Mouse (Mus musculus) gastrocnemius, postnatal 36 days (tissue): ENCODE data around the gene Cplx2. TPM values are rescaled to one million over a fixed set of nuclear protein-coding genes. Genes with fewer than 3 reads are reported as not detected.

ENCODE experiments used
- DNase-seq, 2 experiments: peaks; one replicate each; pipeline ENCODE4 v3.0.0; 2022
- intact Hi-C: fragments of 180-260 bp; cut with DNase I; formaldehyde crosslinking; loops from one replicate; pipeline ENCODE4 v1.15.1; 2025
- long read RNA-seq, 2 experiments: library from polyadenylated mRNA; stranded (forward); transcript quantifications; one replicate each; pipeline ENCODE4 v2.0.0; 2021
- total RNA-seq, 2 experiments: library from RNA; stranded (reverse); gene quantifications; 2 replicates each; pipeline ENCODE4 v1.2.3; 2021

Cplx2 gene
- total RNA-seq, result 1 to 10 TPM; 1.0 to 1.1 TPM
- long read RNA-seq, experiment 1, partial matches to known transcripts, result 0 of 1 reads
- long read RNA-seq, experiment 1, other reads (novel, unspliced or antisense), result 1 of 1 reads
- long read RNA-seq, experiment 2, partial matches to known transcripts, result 0 of 1 reads
- long read RNA-seq, experiment 2, other reads (novel, unspliced or antisense), result 1 of 1 reads

DNA sequence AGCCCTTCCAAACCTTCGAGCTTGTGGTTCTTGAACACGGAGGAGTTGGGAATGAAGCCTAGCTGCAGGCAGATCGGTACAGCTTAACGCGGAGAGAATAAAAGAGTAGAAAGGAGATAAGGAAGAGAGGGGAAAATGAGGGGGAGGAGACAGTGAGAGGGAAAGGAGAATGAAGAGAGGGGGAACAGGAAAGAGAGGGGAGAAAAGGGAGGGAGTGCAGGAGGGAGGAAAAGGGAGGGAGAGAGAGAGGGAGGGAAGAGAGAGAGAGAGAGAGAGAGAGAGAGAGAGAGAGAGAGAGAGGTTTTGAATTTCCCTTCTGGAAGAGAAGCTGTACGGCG lies at the start of gene Cplx2:
Cplx2 (plus strand) TSS at position 301 of the 338 bp plus-strand sequence.
- no peak for DNase-seq
- intact Hi-C loops, result loop anchor here (5.0 kb wide), 2 partner anchors 76 to 254 kb away; no protein-coding TSS in a partner anchor

GRCm38 (mm10) chr13:54322396-54323306 lies 48.5 kb upstream of the Cplx2 start:
- DNase-seq, result no peak
- intact Hi-C loops, result no loop called here

DNA sequence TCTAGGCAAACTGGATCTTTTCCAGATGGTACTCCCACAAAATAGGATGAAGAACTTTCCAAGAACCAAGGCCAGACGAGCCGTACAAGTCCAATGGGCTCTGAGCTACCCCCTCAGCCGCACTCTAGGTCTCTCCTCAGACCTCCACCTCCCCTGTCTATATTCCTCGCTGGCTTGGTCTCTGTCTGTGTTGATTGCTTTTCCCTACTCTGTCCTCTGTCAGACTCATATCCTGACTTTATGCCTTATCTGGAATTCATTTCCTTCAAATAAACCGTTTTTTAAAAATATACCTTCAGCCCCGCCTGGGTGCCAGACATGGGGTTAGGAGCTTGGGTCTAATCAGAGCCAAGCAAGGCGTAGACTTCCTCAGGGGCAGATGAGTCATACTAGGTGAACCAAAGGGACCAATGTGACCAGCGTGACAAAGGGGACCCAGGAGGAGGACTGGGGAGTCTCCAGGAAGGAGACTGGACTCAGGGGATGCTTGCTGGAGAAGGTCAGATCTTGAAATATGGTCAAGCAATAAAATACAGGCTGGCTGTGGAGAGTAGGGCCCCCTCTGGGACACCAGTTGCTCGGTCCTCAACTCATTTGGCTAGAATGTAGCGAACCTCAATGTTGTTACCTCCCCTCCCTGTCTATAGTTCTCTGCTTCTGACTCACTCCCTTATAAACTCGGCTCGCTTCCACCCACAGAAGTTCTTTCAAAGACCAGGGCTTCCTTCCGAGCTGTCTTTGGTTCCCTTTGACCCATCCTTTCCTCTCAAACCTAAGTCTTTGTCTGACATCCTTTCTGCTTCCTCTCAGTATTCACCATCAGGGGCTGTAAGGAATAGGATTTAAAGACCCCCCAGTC lies 47.6 kb upstream of the Cplx2 start:
- no peak for DNase-seq
- intact Hi-C loops, result no loop called here

DNA sequence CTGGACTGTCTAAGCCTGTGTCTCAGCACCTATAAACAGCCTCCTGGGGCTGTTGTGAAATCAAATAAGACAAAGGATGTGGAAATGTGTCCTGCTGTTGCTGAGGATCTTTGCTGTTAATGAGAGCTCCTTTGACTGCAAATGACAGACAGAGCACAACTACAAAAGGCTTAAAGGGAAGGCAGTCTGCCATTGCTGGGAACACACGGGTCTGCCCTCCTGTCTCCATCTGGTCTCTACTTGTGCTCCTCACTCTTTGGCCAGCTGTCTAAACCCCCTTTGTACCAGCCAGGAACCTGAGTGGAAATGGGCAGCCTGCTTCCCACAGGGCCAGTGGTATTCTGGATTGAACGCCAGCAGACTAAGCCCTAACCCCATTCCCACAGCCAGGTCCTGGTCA lies 47.0 kb upstream of the Cplx2 start:
- intact Hi-C loops, result no loop called here
- no peak for DNase-seq

GRCm38 (mm10) chr13:54325814-54326213 lies 45.3 kb upstream of the Cplx2 start:
- intact Hi-C loops, result no loop called here

DNA sequence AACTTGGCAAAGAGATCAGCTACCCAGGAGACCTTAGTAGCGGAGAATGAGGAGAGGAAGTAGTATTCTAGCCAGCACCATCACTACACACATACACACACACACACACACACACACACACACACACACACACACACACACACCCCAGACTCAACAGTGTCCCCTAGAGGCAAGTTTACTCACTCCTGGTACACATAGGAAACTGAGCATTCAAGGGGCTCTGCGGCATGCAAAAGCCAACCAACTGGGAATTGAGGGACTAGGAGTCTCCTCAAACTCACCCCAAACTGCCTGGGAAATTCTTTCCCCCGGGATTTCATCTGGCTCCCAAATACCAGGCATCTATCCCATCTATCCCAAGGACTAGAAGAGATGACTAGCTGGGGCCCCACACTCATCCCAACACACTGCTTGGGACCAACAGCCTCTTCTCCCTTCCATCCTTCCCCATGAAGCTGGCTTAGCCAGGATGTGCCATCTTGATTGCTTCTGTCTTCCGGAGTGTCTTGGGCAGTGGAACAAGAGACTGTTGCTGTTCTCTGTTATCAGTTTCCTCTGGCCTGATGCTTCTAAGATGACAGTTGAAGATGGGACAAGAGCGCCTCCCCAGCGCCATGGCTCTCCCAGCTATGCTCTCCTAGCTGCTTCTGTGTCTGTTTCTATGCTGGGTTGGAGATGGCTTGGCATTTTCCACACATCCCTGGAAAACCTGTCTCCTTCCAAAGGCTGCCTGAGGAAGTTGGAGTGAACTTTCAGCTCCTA lies 44.3 kb upstream of the Cplx2 start:
- intact Hi-C loops, result no loop called here
- no peak for DNase-seq

More at GRCm38 (mm10) chr13:54325814-54326213, 45.3 kb upstream of the Cplx2 start:
- no peak for DNase-seq

GRCm38 (mm10) chr13:54328029-54328428 lies 43.1 kb upstream of the Cplx2 start:
- intact Hi-C loops, result no loop called here
- DNase-seq, result no peak

GRCm38 (mm10) chr13:54328954-54329490 lies 42.1 kb upstream of the Cplx2 start:
- no peak for DNase-seq
- intact Hi-C loops, result no loop called here

GRCm38 (mm10) chr13:54331825-54332675 lies 39.1 kb upstream of the Cplx2 start:
- DNase-seq, result peak; percentile 68 to 78
- intact Hi-C loops, result no loop called here

- DNase-seq, result no peak
- intact Hi-C loops, result no loop called here
Measured at GRCm38 (mm10) chr13:54332921-54333477, 38.1 kb upstream of the Cplx2 start.

GRCm38 (mm10) chr13:54337058-54337457 lies 34.1 kb upstream of the Cplx2 start:
- DNase-seq, result no peak
- intact Hi-C loops, result no loop called here

DNA sequence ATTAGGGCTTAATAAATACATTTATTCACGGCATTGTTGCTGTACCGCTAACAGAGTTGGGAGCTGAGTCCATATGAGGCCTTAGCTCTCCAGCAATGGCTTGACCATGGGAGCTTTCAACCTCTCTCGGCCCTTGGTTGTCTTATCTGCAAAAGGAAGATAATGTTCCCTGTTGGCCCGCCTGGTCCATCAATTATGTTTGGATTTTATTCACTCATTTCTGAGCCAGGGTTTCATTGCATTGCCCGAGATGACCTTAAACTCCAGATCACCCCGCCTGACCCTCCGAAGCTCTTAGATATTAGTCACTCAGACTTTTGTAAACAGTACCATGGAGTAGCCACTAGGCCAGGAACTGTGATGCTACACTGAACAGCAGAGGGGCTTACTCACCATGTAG lies 33.6 kb upstream of the Cplx2 start:
- DNase-seq, result no peak
- intact Hi-C loops, result no loop called here

GRCm38 (mm10) chr13:54338815-54339214 lies 32.3 kb upstream of the Cplx2 start:
- no peak for DNase-seq
- intact Hi-C loops, result no loop called here

GRCm38 (mm10) chr13:54345885-54346647 lies 25.1 kb upstream of the Cplx2 start:
- DNase-seq, result no peak

DNA sequence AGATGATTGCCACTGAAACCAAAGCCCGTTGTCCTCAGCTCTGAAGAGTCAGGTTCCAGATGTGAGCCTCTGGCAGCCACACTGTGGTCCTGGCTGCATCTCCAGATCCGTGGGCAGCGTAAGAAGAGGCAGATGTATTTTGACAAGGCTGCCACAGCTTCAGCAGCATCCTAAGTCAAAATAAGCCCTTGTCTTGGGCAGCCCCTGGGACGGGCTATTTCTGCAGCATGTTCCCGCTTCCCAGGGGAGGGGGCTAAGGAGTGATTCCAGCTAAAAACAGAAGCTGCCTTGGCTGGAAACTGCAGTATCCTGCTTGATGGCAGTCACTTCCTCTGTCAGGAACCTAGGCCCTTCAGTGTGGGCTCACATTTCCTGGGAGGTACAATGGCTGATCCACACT lies 23.1 kb upstream of the Cplx2 start:
- no peak for DNase-seq

More at GRCm38 (mm10) chr13:54345885-54346647, 25.1 kb upstream of the Cplx2 start:
- intact Hi-C loops, result no loop called here

DNA sequence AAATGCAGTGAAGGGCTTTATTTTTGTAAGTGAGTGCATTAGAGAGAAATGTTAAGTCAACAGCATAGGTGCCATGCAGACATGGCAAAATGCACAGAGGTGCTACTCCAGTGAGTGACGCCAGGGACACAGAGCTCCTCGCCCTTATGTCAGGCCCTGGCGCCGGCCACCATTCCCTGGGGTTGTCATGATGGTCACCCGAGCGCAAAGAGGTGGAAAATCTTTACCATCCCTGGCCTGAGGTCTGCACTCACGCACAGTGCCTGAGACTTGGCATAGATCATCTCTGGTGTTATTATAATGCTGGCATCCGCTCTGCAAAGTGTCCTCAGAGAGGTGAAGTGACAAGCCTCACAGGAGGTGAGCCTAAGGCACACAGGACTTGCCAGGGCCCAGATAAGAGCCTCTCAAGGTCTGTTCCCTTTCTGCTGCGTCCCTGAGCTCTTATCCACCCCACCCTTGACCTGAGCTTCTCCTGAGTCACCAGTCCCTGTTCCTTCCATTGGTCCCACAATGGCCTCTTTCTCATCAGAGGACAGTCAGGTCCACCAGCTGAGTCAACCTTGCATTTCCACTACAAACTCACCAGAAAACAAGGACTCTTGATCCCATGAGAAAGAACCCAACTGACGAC lies 21.9 kb upstream of the Cplx2 start:
- intact Hi-C loops, result no loop called here
- DNase-seq, result no peak

More for the DNA sequence above, 23.1 kb upstream of the Cplx2 start:
- intact Hi-C loops, result no loop called here

DNA sequence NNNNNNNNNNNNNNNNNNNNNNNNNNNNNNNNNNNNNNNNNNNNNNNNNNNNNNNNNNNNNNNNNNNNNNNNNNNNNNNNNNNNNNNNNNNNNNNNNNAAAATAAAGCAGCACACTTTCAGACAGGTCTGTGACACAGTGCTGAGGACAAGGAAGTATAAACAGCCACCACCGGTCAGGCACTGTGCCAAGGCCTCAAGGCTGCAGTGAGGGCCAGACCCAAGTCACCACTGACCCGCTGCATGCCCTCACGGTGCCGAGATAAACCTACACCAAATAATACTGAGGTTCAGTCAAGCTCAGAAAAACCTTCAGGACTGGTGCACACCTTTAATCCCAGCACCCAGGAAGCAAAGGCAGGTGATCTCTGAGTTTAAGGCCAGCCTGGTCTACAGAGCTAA lies 13.7 kb upstream of the Cplx2 start:
- intact Hi-C loops, result no loop called here
- DNase-seq, result no peak
